Mouse (Mus musculus): ENCODE measurements around the gene Srgap1.

DNA sequence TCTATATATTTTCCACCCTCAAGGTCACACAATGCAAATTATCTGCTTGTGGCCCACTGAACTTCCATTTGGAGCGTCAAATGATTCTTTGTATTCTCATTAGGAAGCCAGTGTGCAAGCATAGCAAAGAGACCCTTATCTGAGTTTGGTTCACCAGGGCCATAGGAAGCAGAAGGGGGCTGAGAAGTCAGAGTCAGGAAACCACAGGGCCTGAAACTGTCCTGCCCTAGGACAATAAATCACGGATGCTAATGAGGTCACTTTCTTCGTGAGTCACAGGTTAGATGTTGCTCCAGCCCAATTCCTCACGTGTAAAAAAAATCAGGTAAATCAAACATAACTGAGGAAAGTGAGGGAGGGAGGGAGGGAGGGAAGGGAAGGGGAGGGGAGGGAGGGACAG is 85.1 kb downstream of the Srgap1 start:
- TF ChIP-seq GATA1 (IDR thresholded peaks at IDR 0.05; ENCODE audit: borderline replicate concordance, low read length) (no peak), TAL1 (conservative IDR thresholded peaks at IDR 0.05; ENCODE audit: low read depth, low read length) (no peak), CTCF (IDR thresholded peaks at IDR 0.05; ENCODE audit: low read depth, low read length) (no peak), GATA2 (IDR thresholded peaks at IDR 0.05; ENCODE audit: borderline replicate concordance, low read depth, low read length) (no peak), POLR2AphosphoS5 (IDR thresholded peaks at IDR 0.05; ENCODE audit: insufficient replicate concordance, low read depth, low read length) (no peak)

Measured in G1E (cell line).